Mouse (Mus musculus) kidney, adult 2 months (tissue): Measurements from ENCODE around the gene Dennd4c. TPM values are rescaled to one million over a fixed set of nuclear protein-coding genes. Genes with fewer than 3 reads are reported as not detected.

ENCODE experiments used
- DNase-seq: peaks from one replicate; pipeline ENCODE4 v3.0.0; 2021
- H3K27ac ChIP-seq: fragments of 200-500 bp; 2 replicates; pipeline ENCODE4 v1.5.1; 2012; ENCODE audit warnings: low read depth, low read length, control low read depth, inconsistent platforms; ENCODE audit not compliant: insufficient read depth
- H3K27me3 ChIP-seq: fragments of 200-500 bp; replicated peaks from 2 replicates; pipeline ENCODE4 v1.6.1; 2012; ENCODE audit warnings: mild to moderate bottlenecking, moderate library complexity, low read length, inconsistent platforms; ENCODE audit not compliant: control insufficient read depth, insufficient read depth
- H3K36me3 ChIP-seq: fragments of 200-500 bp; 2 replicates; pipeline ENCODE4 v1.6.1; 2012; ENCODE audit warnings: mild to moderate bottlenecking, moderate library complexity, low read length, inconsistent platforms; ENCODE audit not compliant: control insufficient read depth, insufficient read depth
- H3K4me1 ChIP-seq: fragments of 200-500 bp; 2 replicates; pipeline ENCODE4 v1.6.1; 2011; ENCODE audit warnings: low read length; ENCODE audit not compliant: control insufficient read depth, insufficient read depth
- H3K4me3 ChIP-seq: fragments of 200-500 bp; 2 replicates; pipeline ENCODE4 v1.5.1; 2011; ENCODE audit warnings: mild to moderate bottlenecking, low read depth, low read length, control low read depth; ENCODE audit not compliant: insufficient read depth
- CTCF ChIP-seq: fragments of 200-500 bp; conservative IDR thresholded peaks from 2 replicates; pipeline ENCODE4 v1.5.1; 2011; ENCODE audit warnings: low read depth, mild to moderate bottlenecking, control low read depth, low read length, moderate library complexity, mixed read lengths; ENCODE audit not compliant: insufficient read depth, insufficient read length
- POLR2A ChIP-seq: fragments of 200-500 bp; IDR thresholded peaks from one replicate; pipeline ENCODE4 v1.6.1; 2011; ENCODE audit warnings: low read depth, low read length, control low read depth
- WGBS: fragments of 180-500 bp; shearing (Covaris S2); methylation state at CpG from one replicate; pipeline ENCODE4 v1.1.7; 2018; 5-methylcytosine and 5-hydroxymethylcytosine counted together
- polyA plus RNA-seq: library from polyadenylated mRNA; depleted of rRNA; stranded (reverse); fragments of >200 nt; gene quantifications from 2 replicates; pipeline ENCODE4 v1.2.3, GENCODE M21; 2012; rRNA removed

The Dennd4c gene
- polyA plus RNA-seq, 1 experiment: 5.6 TPM

- no peaks in the 10 kb centered on the region; the same call in 1 of the 2 replicates for H3K36me3 ChIP-seq
- peak overlapping the region; percentile 76 for H3K27ac ChIP-seq
- H3K27me3 ChIP-seq: no peaks in the 10 kb centered on the region
- peak overlapping the region; percentile 27; the same call in 1 of the 2 replicates for H3K4me3 ChIP-seq
- no peak for DNase-seq
- H3K4me1 ChIP-seq: no peaks in the 10 kb centered on the region; the same call in 1 of the 2 replicates
- WGBS: 43% methylated on average over 12 of the region's 12 CpGs
- TF ChIP-seq CTCF: no peak
- no peak for TF ChIP-seq POLR2A
These were observed 137.4 kb downstream of the Dennd4c start for GRCm38 (mm10) chr4:86885790-86886159.

- Histone ChIP-seq H3K27ac (peak overlapping the region; percentile 76), H3K27me3 (no peaks in the 10 kb centered on the region), H3K36me3 (no peaks in the 10 kb centered on the region; the same call in 1 of the 2 replicates), H3K4me1 (no peaks in the 10 kb centered on the region; the same call in 1 of the 2 replicates), H3K4me3 (peak overlapping the region; percentile 27; the same call in 1 of the 2 replicates)
- TF ChIP-seq POLR2A (no peak), CTCF (no peak)
- WGBS: 31% methylated on average over 18 of the region's 18 CpGs
- peak; percentile 77 for DNase-seq
These were observed 138.0 kb downstream of the Dennd4c start for GRCm38 (mm10) chr4:86886160-86886878.

- 79% methylated on average over 5 of the region's 5 CpGs for WGBS
- TF ChIP-seq POLR2A (no peak), CTCF (0 out of 2 replicates have a peak, but pooled peaks have one; percentile 19)
- Histone ChIP-seq H3K4me1 (no peaks in the 10 kb centered on the region; the same call in 1 of the 2 replicates), H3K36me3 (no peaks in the 10 kb centered on the region; the same call in 1 of the 2 replicates), H3K27me3 (no peaks in the 10 kb centered on the region), H3K27ac (no peak overlapping the region), H3K4me3 (no peak overlapping the region)
- no peak for DNase-seq
These were observed 139.5 kb downstream of the Dennd4c start for GRCm38 (mm10) chr4:86887879-86888278.

- no peaks in the 10 kb centered on the region for H3K36me3 ChIP-seq
- H3K27ac ChIP-seq: peak overlapping the region; percentile 78
- 53% methylated on average over 7 of the region's 7 CpGs for WGBS
- no peak overlapping the region for H3K4me3 ChIP-seq
- H3K4me1 ChIP-seq: peaks cover 15% of the 10 kb centered on the region; the same call in 1 of the 2 replicates
- H3K27me3 ChIP-seq: no peaks in the 10 kb centered on the region
- DNase-seq: peak; percentile 68
- no peak for TF ChIP-seq POLR2A
These were observed 149.1 kb downstream of the Dennd4c start for GRCm38 (mm10) chr4:86897411-86897810.

GRCm38 (mm10) chr4:86898791-86899474, 150.6 kb downstream of the Dennd4c start:
- no peak overlapping the region for H3K4me3 ChIP-seq
- H3K27ac ChIP-seq: peak overlapping the region; percentile 93
- peaks cover 15% of the 10 kb centered on the region; the same call in 1 of the 2 replicates for H3K4me1 ChIP-seq
- 32% methylated on average over 14 of the region's 14 CpGs for WGBS
- TF ChIP-seq POLR2A (no peak), CTCF (no peak)
- no peaks in the 10 kb centered on the region for H3K27me3 ChIP-seq
- no peaks in the 10 kb centered on the region for H3K36me3 ChIP-seq
- DNase-seq: peak; percentile 93

Other genes with a start within 250 kb of the Dennd4c start
- gene Saxo1, start 190.2 kb upstream of the Dennd4c start, polyA plus RNA-seq: 0.05 TPM in 1 of 2 replicates, not detected in the other
- 34.0 and 36.0 TPM in 2 replicates for gene Rraga, start 172.9 kb upstream of the Dennd4c start, polyA plus RNA-seq
- 2.8 and 3.2 TPM in 2 replicates for gene Haus6, start 136.5 kb upstream of the Dennd4c start, polyA plus RNA-seq
- gene Plin2, start 78.5 kb upstream of the Dennd4c start, polyA plus RNA-seq: 143 and 152 TPM in 2 replicates
- 429 and 521 TPM in 2 replicates for gene Rps6, start 108.9 kb downstream of the Dennd4c start, polyA plus RNA-seq
- 28.0 and 35.0 TPM in 2 replicates for gene Acer2, start 125.8 kb downstream of the Dennd4c start, polyA plus RNA-seq